Mouse (Mus musculus): ENCODE data around the gene Klhl22.
A peak's percentile ranks its signal among the peaks of the same experiment; 100 is the strongest.
"Not testable (repeated sequence)": the region's sequence is repeated elsewhere in the genome, so short reads cannot be mapped to it uniquely, and the experiment has no call there.

Gene Klhl22

GRCm38 (mm10) chr16:17759344-17759773 lies at the start of gene Klhl22:
TSS of gene Klhl22 (plus strand) at chr16:17759618.
- DNase-seq (ENCODE audit: low spot score): peak; percentile 87

GRCm38 (mm10) chr16:17717791-17718190 lies 41.6 kb upstream of the Klhl22 start:
- DNase-seq (ENCODE audit: low spot score): no peak

- no peak for DNase-seq (ENCODE audit: low spot score)
Observed at GRCm38 (mm10) chr16:17721114-17721808, 38.2 kb upstream of the Klhl22 start.

GRCm38 (mm10) chr16:17721822-17722460 lies 37.5 kb upstream of the Klhl22 start:
- DNase-seq (ENCODE audit: low spot score): peak; percentile 25

GRCm38 (mm10) chr16:17722461-17723324 lies 36.7 kb upstream of the Klhl22 start:
- DNase-seq (ENCODE audit: low spot score): peak; percentile 91

- DNase-seq (ENCODE audit: low spot score): no peak
Observed at GRCm38 (mm10) chr16:17723325-17723626, 36.1 kb upstream of the Klhl22 start.

- no peak for DNase-seq (ENCODE audit: low spot score)
Observed at GRCm38 (mm10) chr16:17724448-17724847, 35.0 kb upstream of the Klhl22 start.

- DNase-seq (ENCODE audit: low spot score): peak; percentile 21
Observed at GRCm38 (mm10) chr16:17727179-17727861, 32.1 kb upstream of the Klhl22 start.

GRCm38 (mm10) chr16:17729974-17730373 lies 29.4 kb upstream of the Klhl22 start:
- DNase-seq (ENCODE audit: low spot score): no peak

- no peak for DNase-seq (ENCODE audit: low spot score)
Observed at GRCm38 (mm10) chr16:17732021-17732420, 27.4 kb upstream of the Klhl22 start.

GRCm38 (mm10) chr16:17732431-17732830 lies 27.0 kb upstream of the Klhl22 start:
- no peak for DNase-seq (ENCODE audit: low spot score)

- no peak for DNase-seq (ENCODE audit: low spot score)
Observed at GRCm38 (mm10) chr16:17732841-17733340, 26.5 kb upstream of the Klhl22 start, which contains the start of gene Med15. TSS of gene Med15 (minus strand) at chr16:17732891.

- DNase-seq (ENCODE audit: low spot score): no peak
Observed at GRCm38 (mm10) chr16:17733646-17734045, 25.8 kb upstream of the Klhl22 start.

GRCm38 (mm10) chr16:17734872-17735271 lies 24.5 kb upstream of the Klhl22 start:
- not testable (repeated sequence) for DNase-seq (ENCODE audit: low spot score)

- no peak for DNase-seq (ENCODE audit: low spot score)
Observed at GRCm38 (mm10) chr16:17736156-17736555, 23.3 kb upstream of the Klhl22 start.

GRCm38 (mm10) chr16:17740080-17740479 lies 19.3 kb upstream of the Klhl22 start:
- DNase-seq (ENCODE audit: low spot score): no peak

GRCm38 (mm10) chr16:17742810-17743209 lies 16.6 kb upstream of the Klhl22 start:
- DNase-seq (ENCODE audit: low spot score): no peak

- no peak for DNase-seq (ENCODE audit: low spot score)
Observed at GRCm38 (mm10) chr16:17743279-17743678, 16.1 kb upstream of the Klhl22 start.

GRCm38 (mm10) chr16:17744536-17744935 lies 14.9 kb upstream of the Klhl22 start:
- DNase-seq (ENCODE audit: low spot score): no peak

- no peak for DNase-seq (ENCODE audit: low spot score)
Observed at GRCm38 (mm10) chr16:17745067-17745466, 14.4 kb upstream of the Klhl22 start.

GRCm38 (mm10) chr16:17753001-17753400 lies 6.4 kb upstream of the Klhl22 start:
- DNase-seq (ENCODE audit: low spot score): no peak

- DNase-seq (ENCODE audit: low spot score): no peak
Observed at GRCm38 (mm10) chr16:17753686-17754085, 5.7 kb upstream of the Klhl22 start.
